Mouse (Mus musculus) MEL (cell line): ENCODE results near the gene Btg2.

Experiments
- CTCF ChIP-seq, 3 experiments: IDR thresholded peaks in 2 of 3; conservative IDR thresholded peaks in 1 of 3; 2 replicates each; pipeline ENCODE4 v1.5.1; 2011 to 2012; ENCODE audit warnings: low read length in 3 of 3, low read depth in 2 of 3, mild to moderate bottlenecking in 2 of 3, improper control_type of control experiment in 1 of 3, inconsistent platforms in 1 of 3, mixed read lengths in 1 of 3, moderate library complexity in 1 of 3; ENCODE audit not compliant: control insufficient read depth in 1 of 3, insufficient read depth in 1 of 3, poor library complexity in 1 of 3, severe bottlenecking in 1 of 3
- JUND ChIP-seq: IDR thresholded peaks from 2 replicates; pipeline ENCODE4 v1.6.1; 2011; ENCODE audit warnings: low read depth, mild to moderate bottlenecking, improper control_type of control experiment, low read length
- TAL1 ChIP-seq: IDR thresholded peaks from 2 replicates; pipeline ENCODE4 v1.6.1; 2012; ENCODE audit warnings: mild to moderate bottlenecking, inconsistent platforms, low read length, moderate library complexity, mixed read lengths
- USF2 ChIP-seq, 2 experiments: IDR thresholded peaks; 2 replicates each; pipeline ENCODE4 v1.6.1; 2011 to 2012; ENCODE audit warnings: improper control_type of control experiment in 2 of 2, low read length in 2 of 2, borderline replicate concordance in 1 of 2, inconsistent platforms in 1 of 2, low read depth in 1 of 2, mild to moderate bottlenecking in 1 of 2; ENCODE audit not compliant: insufficient read depth in 1 of 2
- ZC3H11A ChIP-seq: IDR thresholded peaks from 2 replicates; pipeline ENCODE4 v1.6.1; 2012; ENCODE audit warnings: low read depth, mild to moderate bottlenecking, inconsistent platforms, low read length, improper control_type of control experiment

- TF ChIP-seq JUND: no peak
- TF ChIP-seq CTCF (IDR thresholded peaks at IDR 0.05 in 2 of 3, conservative IDR thresholded peaks at IDR 0.05 in 1 of 3; ENCODE audit: control insufficient read depth in 1 of 3, insufficient read depth in 1 of 3, low read depth in 2 of 3, low read length in 3 of 3, poor library complexity in 1 of 3, severe bottlenecking in 1 of 3): no peak
- no peak for TF ChIP-seq USF2 (IDR thresholded peaks at IDR 0.05; ENCODE audit: borderline replicate concordance in 1 of 2, insufficient read depth in 1 of 2, low read depth in 1 of 2, low read length in 2 of 2)
- no peak for TF ChIP-seq ZC3H11A
- no peak for TF ChIP-seq TAL1
These were observed 20.1 kb downstream of the Btg2 start for GRCm38 (mm10) chr1:134058870-134059269.
